10 mouse cellular contexts compared by ENCODE assay signal in the genomic region with DNA sequence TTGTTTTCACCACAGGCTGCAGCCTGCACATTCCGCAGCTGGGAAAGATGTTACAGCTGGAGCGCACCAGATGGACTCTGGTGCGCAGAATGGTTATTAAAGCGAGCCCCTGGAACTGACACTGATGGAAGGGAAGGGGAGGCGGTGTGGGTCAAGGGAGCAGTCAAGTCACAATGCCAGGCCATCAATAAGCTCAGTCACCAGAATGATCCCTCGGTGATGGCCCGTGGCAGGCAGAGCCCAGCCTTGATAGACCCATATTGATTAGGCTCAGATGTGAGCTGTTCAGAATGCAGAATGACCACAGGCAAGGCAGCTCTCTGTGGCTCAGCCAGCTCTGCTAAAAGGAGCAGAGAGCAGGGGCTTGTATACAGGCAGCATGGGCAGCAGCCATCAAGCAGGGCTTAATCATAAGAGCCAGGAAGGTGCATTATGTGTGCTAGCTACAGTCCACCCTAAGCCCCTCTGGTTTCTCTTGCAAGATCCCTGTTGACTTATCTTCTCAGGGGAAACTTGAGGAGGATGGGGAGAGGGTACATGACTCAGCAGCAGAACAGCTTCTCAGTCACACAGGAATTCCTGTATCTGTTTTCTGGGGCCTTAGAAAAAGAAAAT. TPM values are rescaled to one million over a fixed set of nuclear protein-coding genes. Genes with fewer than 3 reads are reported as not detected.
A peak's percentile ranks its signal among the peaks of the same experiment; 100 is the strongest.
DNase-seq lines count a peak whose midpoint lies in the region; ATAC-seq lines count a peak whose summit lies in the region.
"Had no signal": no experiment of that assay in that cellular context is flagged by ENCODE, and none has a peak within 500 bp of the region (broad histone marks: within the 10 kb centered on the region; RNA-seq: fewer than 3 reads in every experiment).

No protein-coding gene starts in this region.

- no peaks in the 10 kb centered on the region for H3K9me3 ChIP-seq in midbrain, embryonic 12.5 days
- no peaks in the 10 kb centered on the region for H3K9me3 ChIP-seq in midbrain, embryonic 16.5 days (replicated peaks; ENCODE audit: control insufficient read depth, low read length, poor library complexity, severe bottlenecking)
- H3K9me3 ChIP-seq: liver, embryonic 12.5 days had no signal

- H3K9ac ChIP-seq in midbrain, embryonic 12.5 days (replicated peaks), result no peak overlapping the region
- no peak overlapping the region for H3K9ac ChIP-seq in midbrain, embryonic 16.5 days (ENCODE audit: low read depth, low read length)
- H3K9ac ChIP-seq: forebrain, postnatal 0 days; liver, embryonic 12.5 days had no signal

- no peak for ATAC-seq in midbrain, embryonic 12.5 days (ENCODE audit: low FRiP score, low read depth)
- no peak for ATAC-seq in midbrain, embryonic 16.5 days
- ATAC-seq: forebrain, postnatal 0 days; liver, embryonic 12.5 days had no signal

- H3K4me1 ChIP-seq in midbrain, embryonic 12.5 days, result peaks cover 12% of the 10 kb centered on the region
- H3K4me1 ChIP-seq in midbrain, embryonic 16.5 days (ENCODE audit: control insufficient read depth, insufficient read depth, low read length), result no peaks in the 10 kb centered on the region; the same call in 1 of the 2 replicates
- H3K4me1 ChIP-seq: liver, embryonic 12.5 days had no signal

- peak; percentile 40 for DNase-seq in forelimb bud, embryonic 11.5 days (ENCODE audit: low read depth, low spot score)
- DNase-seq in mesoderm, embryonic 11.5 days (ENCODE audit: low read depth, low spot score), result peak; percentile 81
- DNase-seq in right cerebral cortex, postnatal 36 days (ENCODE audit: low spot score in 2 of 2), result no peak
- DNase-seq in cerebellum, adult 8-10 months, result no peak
- DNase-seq in spleen, adult 12 weeks (ENCODE audit: low spot score), result no peak
- DNase-seq: forebrain, postnatal 0 days; lung, postnatal 10 days had no signal

- H3K27me3 ChIP-seq in midbrain, embryonic 12.5 days, result no peaks in the 10 kb centered on the region
- H3K27me3 ChIP-seq in midbrain, embryonic 16.5 days (ENCODE audit: control insufficient read depth, insufficient read depth, low read depth, low read length), result no peaks in the 10 kb centered on the region
- H3K27me3 ChIP-seq: liver, embryonic 12.5 days had no signal

- peak overlapping the region; percentile 54 for H3K27ac ChIP-seq in midbrain, embryonic 12.5 days (replicated peaks)
- no peak overlapping the region for H3K27ac ChIP-seq in midbrain, embryonic 16.5 days (ENCODE audit: low read length)
- H3K27ac ChIP-seq: liver, embryonic 12.5 days had no signal

- no peak overlapping the region for H3K4me3 ChIP-seq in midbrain, embryonic 12.5 days
- no peak overlapping the region for H3K4me3 ChIP-seq in midbrain, embryonic 16.5 days (ENCODE audit: low read depth, low read length)
- H3K4me3 ChIP-seq: liver, embryonic 12.5 days had no signal

- 56% methylated on average over 7 of the region's 7 CpGs for WGBS in midbrain, embryonic 12.5 days
- 56% methylated on average over 7 of the region's 7 CpGs for WGBS in midbrain, embryonic 16.5 days

- H3K36me3 ChIP-seq in midbrain, embryonic 12.5 days, result 0 out of 2 replicates have a peak, but pooled peaks cover 3% of the 10 kb centered on the region
- peaks cover 6% of the 10 kb centered on the region for H3K36me3 ChIP-seq in midbrain, embryonic 16.5 days (ENCODE audit: control insufficient read depth, insufficient read depth, low read length)
- H3K36me3 ChIP-seq: liver, embryonic 12.5 days had no signal

- no peak overlapping the region for H3K4me2 ChIP-seq in midbrain, embryonic 12.5 days (replicated peaks)
- H3K4me2 ChIP-seq in midbrain, embryonic 16.5 days (ENCODE audit: low read length), result no peak overlapping the region
- H3K4me2 ChIP-seq: liver, embryonic 12.5 days had no signal

RNA-seq across cellular contexts. Expression of a gene that starts 46.4 kb away (rescaled TPM):
- polyA plus RNA-seq in midbrain, embryonic 12.5 days (2016; fragmentation: Nextera tagmentation; extraction: Ambion mirVana), result 5.2 and 7.5 TPM in 2 replicates
- 24.7 and 27.3 TPM in 2 replicates for polyA plus RNA-seq in midbrain, embryonic 16.5 days (2015; fragmentation: Nextera tagmentation; extraction: Ambion mirVana)

Comparison
In these comparisons a context has a peak if more than half of its experiments do, and no peak if none do; other contexts are left out.
1. DNase-seq: peak in forelimb bud, embryonic 11.5 days (single experiment) and mesoderm, embryonic 11.5 days (single experiment); none in right cerebral cortex, postnatal 36 days (0 of 2), cerebellum, adult 8-10 months (single experiment) and spleen, adult 12 weeks (single experiment).